In genomic region chr11:22732907-22733306, GRCm38 (mm10) we compare ENCODE assay signal across 20 mouse cellular contexts.
"Had no signal": no experiment of that assay in that cellular context is flagged by ENCODE, and none has a peak within 500 bp of the region (broad histone marks: within the 10 kb centered on the region; RNA-seq: fewer than 3 reads in every experiment).

No protein-coding gene starts in this region.

- H3K36me3 ChIP-seq: kidney, embryonic 15.5 days; lung, embryonic 15.5 days; midbrain, embryonic 12.5 days; neural tube, embryonic 12.5 days; neural tube, embryonic 15.5 days had no signal

- H3K27ac ChIP-seq: kidney, embryonic 15.5 days; left cerebral cortex, adult 2 months; liver, embryonic 14.5 days; lung, embryonic 15.5 days; macrophage; midbrain, embryonic 12.5 days; neural tube, embryonic 12.5 days; neural tube, embryonic 15.5 days; stomach, postnatal 0 days had no signal

- H3K27me3 ChIP-seq: kidney, embryonic 15.5 days; lung, embryonic 15.5 days; midbrain, embryonic 12.5 days; neural tube, embryonic 12.5 days; neural tube, embryonic 15.5 days had no signal

- H3K4me1 ChIP-seq: kidney, embryonic 15.5 days; lung, embryonic 15.5 days; midbrain, embryonic 12.5 days; neural tube, embryonic 12.5 days; neural tube, embryonic 15.5 days had no signal

- H3K9ac ChIP-seq: kidney, embryonic 15.5 days; liver, embryonic 14.5 days; lung, embryonic 15.5 days; midbrain, embryonic 12.5 days; neural tube, embryonic 12.5 days; neural tube, embryonic 15.5 days had no signal

- H3K4me2 ChIP-seq: kidney, embryonic 15.5 days; lung, embryonic 15.5 days; midbrain, embryonic 12.5 days; neural tube, embryonic 12.5 days; neural tube, embryonic 15.5 days had no signal

- H3K4me3 ChIP-seq: kidney, embryonic 15.5 days; left cerebral cortex, adult 2 months; lung, embryonic 15.5 days; midbrain, embryonic 12.5 days; neural tube, embryonic 12.5 days; neural tube, embryonic 15.5 days had no signal

- H3K9me3 ChIP-seq: kidney, embryonic 15.5 days; lung, embryonic 15.5 days; midbrain, embryonic 12.5 days; neural tube, embryonic 12.5 days; neural tube, embryonic 15.5 days had no signal

- DNase-seq: kidney, adult 11 months; kidney, adult 8-10 months; kidney, postnatal 10 days; kidney, postnatal 36 days; layer of hippocampus, postnatal 36 days; lung, adult 18-20 months; lung, postnatal 10 days; right cerebral cortex, adult 18-20 months; right cerebral cortex, postnatal 14 days; right cerebral cortex, postnatal 4 days; thymus, postnatal 25 days had no signal
